Mouse (Mus musculus) cerebellum, adult 11-12 months (tissue): Measurements from ENCODE around the gene Ccdc24.

ENCODE experiments used
- DNase-seq: peaks from one replicate; pipeline ENCODE4 v3.0.0; 2022

Gene Ccdc24

GRCm38 (mm10) chr4:117890750-117891149 lies 18.4 kb upstream of the Ccdc24 start:
- no peak for DNase-seq

- DNase-seq = peak; percentile 73
These were observed 17.7 kb upstream of the Ccdc24 start for GRCm38 (mm10) chr4:117890031-117890430.

- DNase-seq = no peak
These were observed 17.1 kb upstream of the Ccdc24 start for GRCm38 (mm10) chr4:117889471-117889870.

GRCm38 (mm10) chr4:117887920-117888319 lies 15.6 kb upstream of the Ccdc24 start:
- DNase-seq = no peak

- peak; percentile 95 for DNase-seq
These were observed 14.8 kb upstream of the Ccdc24 start, which contains the start of gene Atp6v0b for GRCm38 (mm10) chr4:117887133-117887532. Gene Atp6v0b, minus strand, starts transcription at chr4:117887333.

- DNase-seq = peak; percentile 64
These were observed 14.3 kb upstream of the Ccdc24 start for GRCm38 (mm10) chr4:117886644-117887043.

- peak; percentile 63 for DNase-seq
These were observed 13.6 kb upstream of the Ccdc24 start for GRCm38 (mm10) chr4:117885994-117886393.

- no peak for DNase-seq
These were observed 12.7 kb upstream of the Ccdc24 start for GRCm38 (mm10) chr4:117885093-117885492.

- no peak for DNase-seq
These were observed 11.8 kb upstream of the Ccdc24 start for GRCm38 (mm10) chr4:117884146-117884545.

- DNase-seq = peak; percentile 73
These were observed 10.6 kb upstream of the Ccdc24 start, which contains the start of gene B4galt2 for GRCm38 (mm10) chr4:117882701-117883691. Gene B4galt2, minus strand, starts transcription at chr4:117883487.

GRCm38 (mm10) chr4:117878703-117879102 lies 6.3 kb upstream of the Ccdc24 start:
- no peak for DNase-seq

GRCm38 (mm10) chr4:117878301-117878700 lies 5.9 kb upstream of the Ccdc24 start:
- DNase-seq = no peak

GRCm38 (mm10) chr4:117873615-117874014 lies 1.3 kb upstream of the Ccdc24 start:
- no peak for DNase-seq

- DNase-seq = no peak
These were observed 570 bp downstream of the Ccdc24 start for GRCm38 (mm10) chr4:117871787-117872186.

- no peak for DNase-seq
These were observed 1.9 kb downstream of the Ccdc24 start for GRCm38 (mm10) chr4:117870437-117870836.

- DNase-seq = no peak
These were observed 3.0 kb downstream of the Ccdc24 start for GRCm38 (mm10) chr4:117869317-117869716.

- DNase-seq = no peak
These were observed 4.5 kb downstream of the Ccdc24 start for GRCm38 (mm10) chr4:117867823-117868222.

GRCm38 (mm10) chr4:117867000-117867399 lies 5.4 kb downstream of the Ccdc24 start:
- no peak for DNase-seq

GRCm38 (mm10) chr4:117866083-117866482 lies 6.3 kb downstream of the Ccdc24 start:
- peak; percentile 34 for DNase-seq

- DNase-seq = no peak
These were observed 9.5 kb downstream of the Ccdc24 start for GRCm38 (mm10) chr4:117862823-117863222.

GRCm38 (mm10) chr4:117860570-117860969 lies 11.8 kb downstream of the Ccdc24 start:
- DNase-seq = no peak

- peak; percentile 65 for DNase-seq
These were observed 13.6 kb downstream of the Ccdc24 start for GRCm38 (mm10) chr4:117858794-117859193.

GRCm38 (mm10) chr4:117855146-117855545 lies 17.2 kb downstream of the Ccdc24 start:
- no peak for DNase-seq

- no peak for DNase-seq
These were observed 20.0 kb downstream of the Ccdc24 start for GRCm38 (mm10) chr4:117852152-117852868.
